Mouse (Mus musculus) MEL (cell line): ENCODE measurements at regions not wholly inside any gene's neighbourhood (a gene's known extent, or its start where the extent isn't known, plus 50 kb on each side); places are given as distances from the start of the nearest gene placed in this dataset.

ENCODE experiments used
- CTCF ChIP-seq, 3 experiments: IDR thresholded peaks in 2 of 3; conservative IDR thresholded peaks in 1 of 3; 2 replicates each; pipeline ENCODE4 v1.5.1; 2011 to 2012; ENCODE audit warnings: low read length in 3 of 3, low read depth in 2 of 3, mild to moderate bottlenecking in 2 of 3, improper control_type of control experiment in 1 of 3, inconsistent platforms in 1 of 3, mixed read lengths in 1 of 3, moderate library complexity in 1 of 3; ENCODE audit not compliant: control insufficient read depth in 1 of 3, insufficient read depth in 1 of 3, poor library complexity in 1 of 3, severe bottlenecking in 1 of 3
- MEF2A ChIP-seq: IDR thresholded peaks from 2 replicates; pipeline ENCODE4 v1.6.1; 2014; ENCODE audit warnings: low read depth, mild to moderate bottlenecking, inconsistent platforms, low read length, improper control_type of control experiment; ENCODE audit not compliant: poor library complexity, insufficient replicate concordance, severe bottlenecking; ENCODE audit errors: extremely low read depth
- POLR2A ChIP-seq, 2 experiments: IDR thresholded peaks; 2 replicates each; pipeline ENCODE4 v1.6.1; 2011 to 2012; ENCODE audit warnings: low read length in 2 of 2, mild to moderate bottlenecking in 2 of 2, control low read depth in 1 of 2, improper control_type of control experiment in 1 of 2, low read depth in 1 of 2, moderate library complexity in 1 of 2; ENCODE audit not compliant: control insufficient read depth in 1 of 2, insufficient read depth in 1 of 2, poor library complexity in 1 of 2

GRCm38 (mm10) chr2:118025829-118026735 is 85.6 kb upstream of the Thbs1 start:
- TF ChIP-seq POLR2A (IDR thresholded peaks at IDR 0.05; ENCODE audit: control insufficient read depth in 1 of 2, insufficient read depth in 1 of 2, low read depth in 1 of 2, low read length in 2 of 2, poor library complexity in 1 of 2), result no peak
- TF ChIP-seq MEF2A, result no peak
- no peak for TF ChIP-seq CTCF (IDR thresholded peaks at IDR 0.05 in 2 of 3, conservative IDR thresholded peaks at IDR 0.05 in 1 of 3; ENCODE audit: control insufficient read depth in 1 of 3, insufficient read depth in 1 of 3, low read depth in 2 of 3, low read length in 3 of 3, poor library complexity in 1 of 3, severe bottlenecking in 1 of 3)
